Mouse (Mus musculus) adipocyte (in vitro differentiated cells): ENCODE results near the gene Dclre1b.
"Not testable (repeated sequence)": the region's sequence is repeated elsewhere in the genome, so short reads cannot be mapped to it uniquely, and the experiment has no call there.

Experiments
- DNase-seq: peaks from one replicate; pipeline ENCODE4 v3.0.0-alpha.2; 2016; ENCODE audit warnings: low spot score

The Dclre1b gene

GRCm38 (mm10) chr3:103809799-103810150, 531 bp upstream of the Dclre1b start:
- no peak for DNase-seq

- peak; percentile 44 for DNase-seq
These were observed 3.6 kb downstream of the Dclre1b start for GRCm38 (mm10) chr3:103805671-103806070.

GRCm38 (mm10) chr3:103802861-103803260, 6.4 kb downstream of the Dclre1b start:
- DNase-seq, result no peak

- DNase-seq, result peak; percentile 99
These were observed 7.4 kb downstream of the Dclre1b start for GRCm38 (mm10) chr3:103801631-103802531.

GRCm38 (mm10) chr3:103799507-103799906, 9.7 kb downstream of the Dclre1b start:
- no peak for DNase-seq

- no peak for DNase-seq
These were observed 12.9 kb downstream of the Dclre1b start for GRCm38 (mm10) chr3:103796389-103796788.

GRCm38 (mm10) chr3:103792566-103792965, 16.7 kb downstream of the Dclre1b start:
- no peak for DNase-seq

GRCm38 (mm10) chr3:103792111-103792406, 17.2 kb downstream of the Dclre1b start:
- not testable (repeated sequence) for DNase-seq

GRCm38 (mm10) chr3:103791230-103792110, 17.8 kb downstream of the Dclre1b start, which contains the start of gene Hipk1:
TSS of gene Hipk1 (minus strand) at chr3:103791563.
- peak; percentile 88 for DNase-seq

- DNase-seq, result peak; percentile 58
These were observed 18.7 kb downstream of the Dclre1b start for GRCm38 (mm10) chr3:103790346-103791145.

- peak; percentile 80 for DNase-seq
These were observed 19.3 kb downstream of the Dclre1b start for GRCm38 (mm10) chr3:103789891-103790345.

- no peak for DNase-seq
These were observed 20.1 kb downstream of the Dclre1b start for GRCm38 (mm10) chr3:103789096-103789495.

GRCm38 (mm10) chr3:103787225-103787624, 22.0 kb downstream of the Dclre1b start:
- DNase-seq, result peak; percentile 62

GRCm38 (mm10) chr3:103782844-103783609, 26.2 kb downstream of the Dclre1b start:
- DNase-seq, result no peak

GRCm38 (mm10) chr3:103780777-103781176, 28.5 kb downstream of the Dclre1b start:
- no peak for DNase-seq

- DNase-seq, result no peak
These were observed 29.0 kb downstream of the Dclre1b start for GRCm38 (mm10) chr3:103780271-103780670.

GRCm38 (mm10) chr3:103779183-103779582, 30.1 kb downstream of the Dclre1b start:
- no peak for DNase-seq

GRCm38 (mm10) chr3:103778660-103779059, 30.6 kb downstream of the Dclre1b start:
- DNase-seq, result no peak

GRCm38 (mm10) chr3:103777940-103778339, 31.3 kb downstream of the Dclre1b start:
- DNase-seq, result no peak

- no peak for DNase-seq
These were observed 35.2 kb downstream of the Dclre1b start for GRCm38 (mm10) chr3:103774009-103774408.

GRCm38 (mm10) chr3:103773508-103773907, 35.7 kb downstream of the Dclre1b start:
- DNase-seq, result no peak
